Mouse (Mus musculus) mouse trophoblast stem cell (cell line): ENCODE results near the gene Dimt1.
"Not testable (repeated sequence)": the region's sequence is repeated elsewhere in the genome, so short reads cannot be mapped to it uniquely, and the experiment has no call there.

ENCODE experiments used
- in situ Hi-C, 2 experiments: fragments of 300-500 bp; cut with MseI, MboI; formaldehyde crosslinking; loops; 2 replicates in 1 of 2; 3 replicates in 1 of 2; pipeline ENCODE4 v1.15.1; 2025

Dimt1 gene

GRCm38 (mm10) chr13:106961496-106961895, 14.6 kb downstream of the Dimt1 start:
- in situ Hi-C loops, result no loop called here

- in situ Hi-C loops, result no loop called here
These were observed 50.0 kb downstream of the Dimt1 start for GRCm38 (mm10) chr13:106996891-106997290.

DNA sequence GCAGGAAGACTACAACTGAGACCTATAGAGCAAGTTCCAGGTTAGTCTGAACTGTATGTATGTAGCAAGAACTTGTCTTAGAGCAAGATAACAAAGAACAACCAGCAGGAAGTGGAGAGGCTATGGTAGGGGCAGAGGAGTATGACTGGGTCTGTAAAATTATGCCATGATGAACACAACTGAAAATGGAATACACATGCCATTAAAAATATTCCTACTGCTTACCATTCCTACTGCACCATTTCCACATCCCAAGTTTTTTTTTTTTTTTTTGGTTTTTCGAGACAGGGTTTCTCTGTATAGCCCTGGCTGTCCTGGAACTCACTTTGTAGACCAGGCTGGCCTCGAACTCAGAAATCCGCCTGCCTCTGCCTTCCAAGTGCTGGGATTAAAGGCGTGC, 50.6 kb downstream of the Dimt1 start:
- in situ Hi-C loops, result not testable (repeated sequence)

GRCm38 (mm10) chr13:106998026-106998425, 51.1 kb downstream of the Dimt1 start:
- in situ Hi-C loops, result no loop called here

- in situ Hi-C loops, result no loop called here
These were observed 51.7 kb downstream of the Dimt1 start for GRCm38 (mm10) chr13:106998671-106999070.

GRCm38 (mm10) chr13:107003211-107003610, 56.3 kb downstream of the Dimt1 start:
- in situ Hi-C loops, result no loop called here

DNA sequence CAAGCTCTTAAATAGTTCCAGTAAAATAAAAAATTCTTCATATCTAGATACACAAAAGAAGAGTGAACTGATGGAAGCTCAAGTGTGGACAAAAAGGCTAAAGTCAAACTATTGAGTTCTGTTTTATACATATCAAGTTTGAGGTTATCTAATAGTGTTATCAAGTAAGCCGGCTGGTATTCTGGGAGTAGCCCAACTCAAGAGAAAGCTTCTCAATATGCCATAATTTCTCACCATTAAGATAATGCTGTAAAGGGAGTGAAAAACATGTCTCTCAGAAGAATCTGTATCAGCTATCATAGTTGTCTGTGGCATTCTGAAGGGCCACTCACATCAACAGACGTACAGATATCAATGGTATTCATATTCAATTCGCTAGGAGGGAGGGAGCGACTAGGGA, 61.2 kb downstream of the Dimt1 start:
- in situ Hi-C loops, result no loop called here
